Comparison of ENCODE assay signal across 13 mouse cellular contexts in the genomic region with DNA sequence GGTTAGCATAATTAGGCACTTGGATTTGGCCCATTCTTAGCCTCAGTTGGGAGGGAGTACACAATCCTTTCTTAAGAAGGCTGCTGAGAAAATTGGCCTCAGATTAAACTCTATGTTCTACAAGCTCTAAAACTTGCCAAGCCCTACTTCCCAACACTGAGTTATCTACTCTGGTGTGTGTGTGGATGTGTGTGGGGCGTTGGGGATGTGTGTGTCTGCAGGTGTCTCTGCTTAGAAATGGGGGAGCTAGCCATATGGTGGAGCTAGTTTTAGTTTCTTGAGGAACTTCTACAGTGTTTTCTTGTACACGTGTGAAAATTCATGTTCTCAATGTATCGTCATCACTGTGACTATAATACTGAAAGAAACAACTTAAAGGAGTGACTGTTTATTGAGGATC.
"Had no signal": no experiment of that assay in that cellular context is flagged by ENCODE, and none has a peak within 500 bp of the region (broad histone marks: within the 10 kb centered on the region; RNA-seq: fewer than 3 reads in every experiment).

No protein-coding gene starts in this region.

- DNase-seq: kidney, adult 11 months; kidney, adult 9 months; kidney, postnatal 14 days; kidney, postnatal 4 days; layer of hippocampus, postnatal 36 days; liver, embryonic 13.5 days; lung, adult 2 months; lung, postnatal 14 days; lung, postnatal 4 days; midbrain, embryonic 14.5 days; thymus, adult 2 months; thymus, postnatal 14 days; thymus, postnatal 4 days had no signal
